Mouse (Mus musculus) Muller cell, postnatal 12 days (primary cell): ENCODE results near the gene Cdkn1b.
A peak's percentile ranks its signal among the peaks of the same experiment; 100 is the strongest.

Experiments used
- DNase-seq: peaks from one replicate; pipeline ENCODE4 v3.0.0-alpha.2; 2015; ENCODE audit errors: inconsistent ontology term

The Cdkn1b gene

DNA sequence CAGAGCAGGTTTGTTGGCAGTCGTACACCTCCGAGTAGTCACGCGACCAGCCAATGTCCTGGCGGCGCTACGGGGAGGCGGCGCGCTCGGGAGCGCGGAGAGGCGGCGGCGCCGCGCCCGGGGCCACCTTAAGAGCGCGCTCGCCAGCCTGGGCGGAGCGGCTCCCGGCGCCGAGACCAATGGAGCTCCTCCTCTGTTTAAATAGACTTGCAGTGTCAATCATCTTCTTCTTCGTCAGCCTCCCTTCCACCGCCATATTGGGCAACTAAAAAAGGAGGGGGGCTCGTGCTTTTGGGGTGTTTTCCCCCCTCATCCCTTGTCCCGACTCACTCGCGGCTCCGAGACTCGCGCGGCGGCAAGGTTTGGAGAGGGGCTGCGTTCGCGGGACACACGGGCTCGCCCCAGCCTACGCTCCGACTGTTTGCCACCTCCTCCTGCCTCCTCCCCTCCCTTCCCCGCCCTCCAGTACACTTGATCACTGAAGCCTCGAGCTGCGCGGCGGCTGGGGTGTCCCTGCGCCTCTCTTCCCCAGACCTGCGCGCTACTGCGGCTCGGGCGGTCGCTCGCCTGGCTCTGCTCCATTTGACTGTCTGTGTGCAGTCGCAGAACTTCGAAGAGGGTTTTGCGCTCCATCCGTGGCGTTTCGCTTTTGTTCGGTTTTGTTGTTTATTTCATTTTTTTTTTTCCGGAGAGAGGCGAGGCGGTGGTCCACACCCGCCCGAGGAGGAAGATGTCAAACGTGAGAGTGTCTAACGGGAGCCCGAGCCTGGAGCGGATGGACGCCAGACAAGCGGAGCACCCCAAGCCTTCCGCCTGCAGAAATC lies at the start of gene Cdkn1b:
TSS of gene Cdkn1b (plus strand) at position 212 of the 824 bp plus-strand sequence.
- peak; percentile 98 for DNase-seq

DNA sequence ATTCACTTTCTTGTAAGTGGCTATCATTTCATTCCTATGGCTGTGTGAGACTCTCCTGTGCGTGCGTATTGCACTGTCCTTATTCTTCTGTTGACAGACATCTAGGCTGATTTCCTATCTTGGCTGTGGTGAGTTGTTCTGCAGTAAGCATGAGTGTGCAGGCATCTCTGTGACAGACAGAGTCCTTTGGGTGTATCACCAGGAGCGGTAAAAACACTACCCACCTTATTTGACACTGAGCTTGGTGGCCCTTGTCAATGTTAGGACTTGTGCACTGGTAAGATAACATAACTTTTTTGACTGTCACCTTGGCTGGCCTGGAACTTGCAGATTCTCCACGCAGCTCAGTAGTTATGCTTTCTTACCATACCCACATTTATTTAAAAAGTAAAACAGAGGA lies 49.3 kb upstream of the Cdkn1b start:
- DNase-seq = no peak

DNA sequence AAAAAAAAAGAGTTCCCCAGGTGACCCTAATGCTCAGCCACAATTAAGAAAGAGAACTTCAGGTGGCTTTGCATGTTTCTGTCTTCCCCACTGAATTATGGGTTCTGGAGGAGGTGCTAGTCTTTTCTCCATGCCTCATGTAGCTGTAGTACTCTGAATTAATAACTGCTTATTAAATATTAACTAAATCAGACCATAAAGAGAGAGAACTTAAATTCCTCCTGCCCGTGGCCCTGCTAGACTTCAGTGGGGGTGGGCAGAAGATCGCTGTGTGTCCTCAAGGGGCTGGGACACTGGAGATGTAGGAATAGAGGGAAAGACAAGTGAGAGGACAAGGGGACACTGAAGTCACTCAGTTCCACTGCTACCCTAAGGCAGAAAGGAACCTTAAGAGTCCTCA lies 48.0 kb upstream of the Cdkn1b start:
- DNase-seq = no peak

DNA sequence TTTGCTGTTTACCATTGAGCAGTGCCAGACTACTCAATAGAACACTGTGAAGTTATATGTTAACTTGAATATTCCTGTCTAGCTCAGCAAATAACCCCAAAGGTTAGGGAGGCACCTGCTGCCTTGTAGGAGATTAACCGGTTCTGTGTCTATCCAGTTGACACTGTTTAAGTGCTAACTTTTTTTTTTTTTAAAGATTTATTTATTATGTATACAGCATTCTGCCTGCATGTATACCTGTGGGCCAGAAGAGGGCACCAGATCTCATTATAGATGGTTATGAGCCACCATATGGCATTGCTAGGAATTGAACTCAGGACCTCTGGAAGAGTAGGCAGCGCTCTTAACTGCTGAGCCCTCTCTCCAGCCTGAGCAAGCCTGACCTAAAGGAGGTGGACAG lies 47.2 kb upstream of the Cdkn1b start:
- no peak for DNase-seq

DNA sequence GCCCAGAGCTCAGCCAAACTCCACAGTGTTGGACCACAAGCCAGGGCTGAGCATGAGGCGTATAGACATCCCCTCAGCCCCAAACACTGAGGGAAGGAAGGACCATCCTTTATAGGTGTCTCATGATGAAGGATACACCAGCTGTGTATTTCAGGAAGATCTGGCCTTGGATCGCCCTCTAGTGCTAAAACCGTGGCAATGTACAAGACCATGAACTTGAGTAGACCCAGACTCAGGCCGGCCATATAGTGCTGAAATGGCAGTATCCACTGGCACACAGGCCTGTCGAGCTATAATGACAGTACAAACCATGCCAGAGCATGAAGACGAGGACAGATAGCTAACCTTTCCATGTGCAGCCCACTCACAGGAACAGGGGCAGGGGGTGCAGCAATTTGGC lies 43.4 kb upstream of the Cdkn1b start:
- no peak for DNase-seq

DNA sequence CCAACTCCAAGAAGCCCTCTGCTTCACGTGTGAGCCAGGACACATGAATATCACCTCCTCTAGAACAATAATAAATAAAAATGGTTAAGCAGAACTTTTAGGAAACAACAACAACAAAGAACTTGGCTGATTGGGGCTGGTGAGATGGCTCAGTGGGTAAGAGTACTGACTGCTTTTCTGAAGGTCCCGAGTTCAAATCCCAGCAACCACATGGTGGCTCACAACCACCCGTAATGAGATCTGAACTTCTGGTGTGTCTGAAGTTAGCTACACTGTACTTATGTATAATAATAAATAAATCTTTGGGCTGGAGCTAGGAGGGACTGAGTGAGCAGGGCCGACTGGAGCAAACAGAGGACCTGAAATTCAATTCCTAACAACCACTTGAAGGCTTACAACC lies 42.9 kb upstream of the Cdkn1b start:
- DNase-seq = peak; percentile 75

DNA sequence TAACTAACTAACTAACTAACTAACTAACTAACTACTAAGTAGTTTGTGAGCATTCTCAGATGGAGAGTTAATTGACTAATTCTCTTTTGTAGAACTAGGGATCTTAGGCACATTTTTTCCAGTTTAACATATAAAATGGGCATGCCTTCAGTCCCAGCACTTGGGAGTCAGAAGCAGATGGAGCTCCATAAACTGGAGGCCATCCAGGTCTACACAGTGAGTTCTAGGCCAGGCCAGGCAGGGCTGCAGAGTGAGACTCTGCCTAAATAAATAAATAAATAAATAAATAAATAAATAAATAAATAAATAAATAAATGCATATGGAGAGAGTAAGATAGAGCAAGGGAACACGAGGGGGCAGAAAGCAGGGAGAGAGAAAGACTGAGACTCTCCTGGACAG lies 42.3 kb upstream of the Cdkn1b start:
- no peak for DNase-seq

DNA sequence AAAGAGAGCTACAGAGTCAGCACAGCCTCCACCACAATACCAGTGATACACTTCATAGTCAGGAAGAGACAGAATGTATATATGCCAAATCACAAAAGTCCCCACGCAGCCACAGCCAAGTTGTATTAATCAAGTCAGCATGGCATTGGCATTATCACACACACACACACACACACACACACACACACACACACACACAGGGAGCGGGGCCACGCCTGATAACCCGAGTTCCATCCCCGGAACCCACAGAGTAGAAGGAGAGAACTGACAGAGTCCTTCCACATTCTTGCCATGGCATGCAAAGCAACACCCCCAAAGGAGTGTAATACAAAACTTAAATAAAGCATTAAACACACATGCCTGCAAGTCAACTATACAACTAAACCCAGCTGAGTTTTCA lies 40.6 kb upstream of the Cdkn1b start:
- no peak for DNase-seq

DNA sequence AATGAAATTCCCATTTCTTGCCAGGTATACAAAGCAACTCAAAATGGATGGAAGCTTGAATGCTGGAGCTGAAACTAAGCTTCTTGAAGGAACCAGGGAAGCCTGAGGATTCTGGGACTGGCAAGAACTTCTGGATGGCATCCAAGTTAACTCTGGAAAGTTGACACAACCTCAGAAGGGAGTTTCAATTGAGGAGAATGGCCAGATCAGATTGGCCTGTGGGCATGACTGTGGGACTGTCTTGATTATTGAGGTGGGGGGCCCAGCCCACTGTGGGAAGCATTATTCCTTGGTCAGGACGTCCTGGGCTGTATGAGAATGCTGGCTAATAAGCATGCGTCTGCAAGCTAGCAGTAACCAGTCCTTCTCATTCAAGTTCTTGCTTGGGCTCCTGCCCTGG lies 40.2 kb upstream of the Cdkn1b start:
- no peak for DNase-seq

DNA sequence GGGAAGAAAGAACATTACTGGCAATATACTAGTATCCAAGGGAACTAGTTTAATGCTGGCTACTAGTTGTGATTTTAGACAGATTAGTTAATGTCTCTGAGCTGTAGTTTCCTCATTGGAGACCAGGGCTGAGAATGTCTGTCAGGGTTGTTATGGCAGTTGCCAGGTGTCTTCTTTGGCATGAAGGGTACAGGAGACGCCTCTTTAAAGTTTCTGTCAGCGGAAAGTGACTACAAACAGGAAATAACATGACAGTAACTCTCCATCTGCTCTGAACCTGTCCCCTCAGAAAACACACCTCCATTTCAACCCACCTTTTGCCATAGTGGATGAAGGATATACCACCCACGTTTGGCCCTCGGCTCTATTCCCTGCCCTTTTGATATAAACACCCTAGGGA lies 36.5 kb upstream of the Cdkn1b start:
- DNase-seq = no peak

DNA sequence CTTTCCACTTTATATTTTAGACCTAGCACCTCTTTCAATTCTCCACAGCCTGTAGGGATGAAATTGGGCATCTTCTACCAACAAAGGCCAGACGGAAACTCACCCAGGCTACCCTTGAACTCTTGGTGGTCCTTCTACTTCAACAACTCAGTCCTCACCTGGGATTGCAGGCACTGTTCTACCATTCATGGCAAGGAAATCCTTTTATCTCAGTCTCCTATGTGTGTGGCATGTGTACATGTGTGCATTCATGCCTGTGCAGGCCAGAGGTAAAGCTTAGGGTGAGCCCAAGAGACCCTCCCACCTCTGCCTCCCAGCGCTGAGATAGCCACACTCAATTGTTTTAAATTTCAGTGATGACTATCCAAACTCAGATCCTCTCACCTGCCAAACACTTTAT lies 34.7 kb upstream of the Cdkn1b start:
- no peak for DNase-seq

DNA sequence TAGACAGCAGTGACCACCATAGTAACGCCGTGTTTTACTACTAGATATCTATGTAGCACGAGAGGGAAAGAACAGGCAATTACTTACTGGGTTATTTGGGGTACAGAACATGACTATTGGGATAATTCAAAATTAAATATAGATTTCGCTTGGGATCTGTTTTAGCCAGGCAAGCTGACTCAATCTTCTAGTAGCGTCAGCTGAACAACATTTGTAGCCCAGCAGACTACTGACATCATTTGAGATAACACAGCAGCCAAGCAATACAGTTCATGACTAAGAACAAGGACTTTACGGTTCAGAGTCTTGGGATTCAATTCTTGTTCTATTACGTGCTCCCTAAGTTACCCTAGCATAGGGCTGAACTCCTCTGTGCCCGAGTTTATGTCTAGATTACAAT lies 33.7 kb upstream of the Cdkn1b start:
- DNase-seq = no peak

DNA sequence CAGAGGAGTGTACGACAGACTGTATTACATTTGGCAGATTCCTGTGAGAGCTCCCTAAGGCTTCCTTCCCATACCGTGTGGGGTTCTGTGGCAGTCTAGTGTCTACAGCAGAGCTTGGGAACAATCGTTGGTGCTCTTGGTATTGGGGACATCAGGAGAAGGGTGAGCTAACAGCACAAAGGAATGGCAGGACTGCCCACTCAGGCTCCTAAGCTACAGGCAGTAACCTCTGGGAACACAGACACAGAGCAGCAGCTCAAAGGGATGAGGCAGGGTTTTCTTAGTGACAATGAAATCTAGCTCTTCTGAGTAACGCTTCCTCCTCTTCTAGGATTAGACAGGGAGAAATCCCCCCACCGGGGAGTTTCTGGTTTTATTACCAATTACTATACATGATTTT lies 33.2 kb upstream of the Cdkn1b start:
- peak; percentile 31 for DNase-seq

DNA sequence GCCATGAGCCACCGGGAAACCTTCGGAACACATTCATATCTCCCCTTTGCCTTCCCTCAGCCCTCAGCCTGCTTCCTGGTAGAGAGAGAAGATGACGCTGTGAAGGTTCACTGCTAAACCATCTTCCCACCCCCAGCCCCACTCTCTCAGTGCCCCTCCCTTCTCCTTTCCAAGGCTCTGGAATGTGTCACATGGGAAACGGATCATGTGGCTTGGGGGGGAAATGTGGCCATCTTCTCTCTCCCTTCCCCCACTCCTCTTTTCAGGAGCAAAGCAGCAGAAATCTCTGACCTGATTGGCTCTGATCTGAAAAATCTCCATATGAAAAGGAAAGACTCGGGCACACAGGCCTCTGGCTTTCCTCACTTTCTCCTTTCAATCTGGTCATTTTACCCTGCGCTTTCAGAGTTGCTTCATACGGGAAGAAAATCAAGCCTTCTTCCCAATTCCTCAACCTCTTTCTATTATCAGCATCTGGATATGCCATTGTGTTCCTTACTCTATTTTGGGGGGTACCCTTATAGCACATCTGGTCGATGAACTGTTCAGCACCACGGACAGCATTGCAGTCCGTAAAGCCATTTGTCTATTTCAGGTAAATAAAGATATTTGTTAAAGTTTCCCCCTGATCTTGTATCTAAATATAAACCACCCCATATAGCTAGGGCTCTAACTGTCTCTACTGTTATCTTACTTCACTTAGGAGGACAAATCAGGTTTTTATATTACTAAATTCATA lies 32.3 kb upstream of the Cdkn1b start:
- DNase-seq = peak; percentile 87

DNA sequence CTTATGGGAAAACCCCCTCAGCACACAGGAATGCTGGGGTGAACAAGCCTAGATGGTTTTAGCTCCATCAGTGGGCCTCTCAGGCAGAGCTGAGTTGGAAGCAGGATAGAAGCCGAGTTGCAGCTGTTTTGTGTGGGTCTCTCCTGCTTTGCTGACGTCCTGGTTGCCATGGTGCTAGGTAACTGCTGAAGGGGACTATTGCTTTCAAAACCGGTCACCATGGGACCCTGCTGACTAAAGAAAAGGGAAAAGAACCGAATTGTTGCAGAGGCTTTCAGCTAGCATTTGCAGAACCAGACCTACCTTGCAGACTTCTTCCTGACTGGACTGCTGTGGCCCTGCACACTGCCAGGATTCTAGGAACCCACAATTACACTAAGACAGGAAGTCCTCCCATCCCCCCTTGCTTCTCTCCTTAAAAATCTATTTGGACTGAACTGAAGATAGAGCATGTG lies 31.6 kb upstream of the Cdkn1b start:
- DNase-seq = no peak

DNA sequence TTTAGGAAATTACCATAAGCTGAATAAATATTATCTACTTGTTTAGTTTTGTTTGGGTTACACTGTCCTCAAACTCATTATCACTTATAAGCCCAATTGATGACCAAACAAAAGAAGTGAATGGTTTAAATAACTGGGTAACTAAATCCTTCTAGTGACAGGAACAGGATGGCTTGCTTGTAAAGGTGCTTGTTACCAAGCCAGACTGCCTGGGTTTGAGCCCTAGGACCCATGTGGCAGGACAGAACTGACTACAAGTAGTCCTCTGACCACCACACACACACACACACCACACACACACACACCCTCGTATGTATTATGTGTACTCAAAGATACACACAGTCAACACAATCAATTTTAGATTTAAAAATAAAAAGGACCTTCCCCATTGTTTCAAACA lies 30.4 kb upstream of the Cdkn1b start:
- no peak for DNase-seq

DNA sequence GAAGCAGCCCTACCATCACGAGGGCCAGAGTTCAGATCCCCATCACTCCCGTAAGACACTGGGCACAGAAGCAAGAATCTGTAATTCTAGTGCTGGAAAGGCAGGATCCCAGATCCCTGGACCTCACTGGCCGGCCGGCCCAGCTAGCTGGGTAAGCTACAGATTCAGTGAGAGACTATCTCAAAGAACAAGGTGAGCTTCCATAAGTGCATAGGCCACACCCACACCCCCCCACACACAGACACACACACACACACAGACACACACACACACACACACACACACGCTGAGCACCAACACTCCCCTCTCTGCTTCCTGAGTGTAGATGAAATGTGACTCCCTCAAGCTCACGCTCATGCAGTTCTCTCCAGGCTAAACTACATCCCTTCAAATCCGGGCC lies 29.8 kb upstream of the Cdkn1b start:
- DNase-seq = no peak

DNA sequence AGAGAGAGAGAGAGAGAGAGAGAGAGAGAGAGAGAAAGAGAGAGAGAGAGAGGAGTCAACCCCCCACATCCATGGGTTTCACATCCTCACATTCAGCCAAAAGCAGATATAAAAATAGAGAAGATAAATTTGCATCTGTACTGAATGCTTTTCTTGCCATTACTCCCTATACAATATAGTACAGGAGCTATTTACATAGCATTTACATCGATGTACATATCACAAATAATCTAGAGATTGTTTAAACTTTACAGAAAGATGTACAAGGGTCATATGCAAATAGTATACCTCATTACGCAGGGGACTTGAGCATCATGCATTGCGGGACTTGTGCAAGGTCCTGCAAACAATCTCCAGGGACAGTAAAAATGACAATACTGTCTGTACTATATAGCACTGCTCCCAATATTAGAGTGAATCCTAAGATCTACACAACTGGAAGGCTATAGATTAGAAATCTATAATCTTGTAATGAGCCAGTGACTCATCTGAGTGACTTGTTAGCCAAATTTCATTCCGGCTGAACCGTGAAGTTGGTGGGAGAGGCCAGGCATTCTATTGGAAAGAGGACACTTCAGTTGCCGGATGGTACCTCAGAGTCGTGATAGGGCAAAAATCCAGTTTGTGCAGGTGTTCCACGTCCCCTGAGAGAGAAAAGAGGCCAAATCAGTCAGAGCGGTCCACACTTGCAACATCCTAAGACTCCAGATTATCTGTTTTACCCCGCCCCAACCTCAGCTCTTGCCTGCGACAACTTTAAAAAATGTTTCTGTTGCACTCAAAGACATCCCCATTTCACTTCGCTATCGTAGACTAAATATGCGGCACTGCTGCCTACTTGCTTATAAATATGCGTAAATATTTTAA lies 23.4 kb upstream of the Cdkn1b start:
- no peak for DNase-seq

DNA sequence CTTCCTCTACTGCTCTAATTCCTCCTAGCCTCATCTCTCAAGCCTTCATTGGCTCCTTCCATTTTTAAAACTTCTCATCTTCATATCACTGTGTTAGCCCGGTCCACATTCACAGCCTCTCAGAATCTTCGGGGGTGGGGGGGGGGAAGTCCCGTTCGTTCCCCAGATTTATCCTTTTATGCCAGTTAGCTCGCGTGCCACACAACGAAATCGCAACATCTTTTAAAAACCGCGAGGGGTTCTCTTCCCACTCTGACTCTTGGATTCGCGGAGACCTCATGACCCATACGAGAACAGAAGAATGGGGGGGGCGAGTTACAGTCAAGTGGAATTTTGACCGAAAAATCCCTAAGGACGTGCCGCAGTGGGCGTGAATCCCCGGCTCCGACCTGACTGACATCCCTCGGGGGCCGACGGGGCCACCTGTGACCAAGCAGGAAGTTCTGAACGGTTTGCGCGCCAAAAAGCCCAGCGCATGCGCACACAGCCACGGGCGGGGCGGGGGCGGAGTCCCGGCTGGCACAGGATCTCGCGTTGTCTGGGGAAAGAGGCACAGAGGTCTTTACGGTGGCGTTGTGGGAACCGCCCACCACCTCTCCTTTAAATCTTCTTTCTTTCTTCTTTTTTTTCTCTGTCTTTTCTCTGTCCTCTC lies 22.6 kb upstream of the Cdkn1b start:
- peak; percentile 98 for DNase-seq

DNA sequence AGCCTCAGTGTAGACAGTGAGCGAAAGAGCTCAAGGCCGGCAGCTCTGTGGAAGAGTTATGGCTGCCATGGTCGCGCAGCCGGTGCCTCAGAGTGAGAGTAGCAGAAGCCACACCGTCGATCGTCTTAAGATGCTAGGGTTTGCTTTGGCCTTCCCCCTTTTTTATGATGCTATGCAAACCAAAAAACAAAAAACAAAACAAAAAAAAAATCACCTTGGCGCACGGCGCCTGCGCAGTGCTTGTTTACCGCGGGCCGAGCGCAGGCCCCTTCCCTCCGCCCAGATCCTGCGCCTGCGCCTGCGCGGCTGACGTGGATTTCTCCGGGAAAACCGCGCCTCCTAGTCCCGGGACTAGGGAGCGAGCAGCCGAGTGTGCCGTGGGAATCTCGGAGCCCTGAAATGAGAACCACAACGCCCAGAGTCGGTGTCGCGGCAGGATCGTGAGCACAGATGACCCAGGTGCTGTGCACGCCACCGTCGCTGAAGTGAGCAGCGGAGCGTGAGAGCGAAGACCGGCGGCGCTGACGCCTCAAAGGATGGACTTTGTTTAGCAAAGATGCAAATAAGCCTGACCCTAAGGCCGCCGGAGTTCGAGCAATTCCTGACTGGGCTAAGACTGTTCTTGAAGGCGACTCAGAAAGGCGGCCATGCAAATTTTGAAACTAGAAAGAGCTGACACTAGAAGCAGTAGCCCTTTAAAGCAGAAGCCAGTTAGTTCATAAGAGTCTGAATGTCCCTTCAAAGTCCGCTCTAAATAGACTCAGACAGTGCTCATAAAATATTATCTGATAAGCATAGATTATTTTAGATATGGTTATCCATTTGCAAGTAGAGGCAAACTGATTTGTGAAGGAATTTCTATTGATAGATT lies 21.9 kb upstream of the Cdkn1b start, which contains the start of gene Gpr19:
TSS of gene Gpr19 (minus strand) at position 484 of the 871 bp plus-strand sequence.
- DNase-seq = peak; percentile 96

DNA sequence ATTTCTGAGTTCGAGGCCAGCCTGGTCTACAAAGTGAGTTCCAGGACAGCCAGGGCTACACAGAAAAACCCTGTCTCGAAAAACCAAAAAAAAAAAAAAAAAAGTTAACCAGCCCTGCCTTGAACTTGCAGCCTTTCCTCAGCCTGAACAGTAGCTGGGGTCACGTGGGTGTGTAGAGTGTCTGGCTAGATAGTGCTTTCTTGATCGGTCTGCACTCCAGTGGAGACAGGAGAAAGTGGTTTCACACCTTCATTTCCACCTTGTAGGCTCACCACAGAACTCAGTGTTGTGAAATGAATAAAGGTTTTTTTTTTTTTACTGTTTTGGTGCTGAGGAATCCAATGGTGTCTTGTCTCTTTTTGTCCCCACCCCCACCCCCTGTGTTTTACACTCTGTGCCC lies 16.8 kb upstream of the Cdkn1b start:
- DNase-seq = no peak
